Mouse (Mus musculus) heart, embryonic 12.5 days (tissue): ENCODE data around the gene Apoa2. TPM values are rescaled to one million over a fixed set of nuclear protein-coding genes. Genes with fewer than 3 reads are reported as not detected.
A peak's percentile ranks its signal among the peaks of the same experiment; 100 is the strongest.

Experiments used
- ATAC-seq: fragments of 200-750 bp; cut with Nextera tagmentation; 2 replicates; pipeline ENCODE4 v1.8.0; 2017; ENCODE audit warnings: moderate TSS enrichment, moderate library complexity; ENCODE audit not compliant: insufficient number of reproducible peaks, low FRiP score
- H3K27ac ChIP-seq: fragments of 300-500 bp; sonication (generic); 2 replicates; pipeline ENCODE4 v1.5.1; 2016; ENCODE audit warnings: mild to moderate bottlenecking, moderate library complexity; ENCODE audit not compliant: poor library complexity, severe bottlenecking
- H3K27me3 ChIP-seq: fragments of 300-500 bp; sonication (generic); replicated peaks from 2 replicates; pipeline ENCODE4 v1.6.1; 2016; ENCODE audit warnings: mild to moderate bottlenecking, moderate library complexity
- H3K36me3 ChIP-seq: fragments of 300-500 bp; sonication (generic); 2 replicates; pipeline ENCODE4 v1.6.1; 2016; ENCODE audit warnings: mild to moderate bottlenecking, moderate library complexity
- H3K4me1 ChIP-seq: fragments of 300-500 bp; sonication (generic); replicated peaks from 2 replicates; pipeline ENCODE4 v1.6.1; 2016; ENCODE audit warnings: mild to moderate bottlenecking
- H3K4me2 ChIP-seq: fragments of 300-500 bp; sonication (generic); 2 replicates; pipeline ENCODE4 v1.6.1; 2016; ENCODE audit warnings: mild to moderate bottlenecking, moderate library complexity
- H3K4me3 ChIP-seq: fragments of 300-500 bp; sonication (generic); 2 replicates; pipeline ENCODE4 v1.5.1; 2016; ENCODE audit warnings: mild to moderate bottlenecking
- H3K9ac ChIP-seq: fragments of 300-500 bp; sonication (generic); 2 replicates; pipeline ENCODE4 v1.6.1; 2016; ENCODE audit warnings: mild to moderate bottlenecking, moderate library complexity
- H3K9me3 ChIP-seq: fragments of 300-500 bp; sonication (generic); replicated peaks from 2 replicates; pipeline ENCODE4 v1.6.1; 2016; ENCODE audit warnings: mild to moderate bottlenecking, moderate library complexity
- WGBS: fragments of 180-500 bp; shearing (Covaris S2); methylation state at CpG from one replicate; pipeline ENCODE4 v1.1.7; 2016; 5-methylcytosine and 5-hydroxymethylcytosine counted together
- polyA plus RNA-seq: library from polyadenylated mRNA; unstranded; fragments of >200 nt; fragmentation: Nextera tagmentation; extraction: Ambion mirVana; gene quantifications from 2 replicates; pipeline ENCODE4 v1.2.1, GENCODE M21; 2016

Gene Apoa2
- polyA plus RNA-seq, 1 experiment from 2014 or later: 46.5 TPM

DNA sequence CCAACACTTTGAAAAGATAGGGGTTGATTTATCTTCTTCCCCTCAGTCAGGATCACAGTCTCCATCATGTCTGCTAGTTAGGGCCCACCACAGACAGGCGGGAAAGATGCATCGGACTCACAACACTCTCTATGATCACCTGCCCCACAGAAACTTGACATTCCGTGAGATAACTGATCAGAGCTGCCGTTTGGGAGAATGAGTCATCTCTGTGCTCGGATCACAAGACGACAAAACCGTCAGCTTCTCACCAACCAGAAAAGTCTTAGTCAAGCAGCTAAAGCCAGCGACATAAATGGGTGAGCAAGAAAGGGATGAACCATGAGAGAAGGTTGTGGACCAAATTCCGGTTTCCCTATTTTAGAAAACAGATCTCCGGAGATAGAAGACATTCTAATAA, 32.6 kb upstream of the Apoa2 start:
- H3K36me3 ChIP-seq: no peaks in the 10 kb centered on the region
- H3K27ac ChIP-seq: no peak overlapping the region
- H3K9me3 ChIP-seq: no peaks in the 10 kb centered on the region
- no peak overlapping the region for H3K4me3 ChIP-seq
- H3K27me3 ChIP-seq: peaks cover 21% of the 10 kb centered on the region; the same call in 1 of the 2 replicates
- H3K9ac ChIP-seq: no peak overlapping the region
- H3K4me1 ChIP-seq: peaks cover 59% of the 10 kb centered on the region
- 36% methylated on average over 10 of the region's 10 CpGs for WGBS
- ATAC-seq: no peak
- no peak overlapping the region for H3K4me2 ChIP-seq

DNA sequence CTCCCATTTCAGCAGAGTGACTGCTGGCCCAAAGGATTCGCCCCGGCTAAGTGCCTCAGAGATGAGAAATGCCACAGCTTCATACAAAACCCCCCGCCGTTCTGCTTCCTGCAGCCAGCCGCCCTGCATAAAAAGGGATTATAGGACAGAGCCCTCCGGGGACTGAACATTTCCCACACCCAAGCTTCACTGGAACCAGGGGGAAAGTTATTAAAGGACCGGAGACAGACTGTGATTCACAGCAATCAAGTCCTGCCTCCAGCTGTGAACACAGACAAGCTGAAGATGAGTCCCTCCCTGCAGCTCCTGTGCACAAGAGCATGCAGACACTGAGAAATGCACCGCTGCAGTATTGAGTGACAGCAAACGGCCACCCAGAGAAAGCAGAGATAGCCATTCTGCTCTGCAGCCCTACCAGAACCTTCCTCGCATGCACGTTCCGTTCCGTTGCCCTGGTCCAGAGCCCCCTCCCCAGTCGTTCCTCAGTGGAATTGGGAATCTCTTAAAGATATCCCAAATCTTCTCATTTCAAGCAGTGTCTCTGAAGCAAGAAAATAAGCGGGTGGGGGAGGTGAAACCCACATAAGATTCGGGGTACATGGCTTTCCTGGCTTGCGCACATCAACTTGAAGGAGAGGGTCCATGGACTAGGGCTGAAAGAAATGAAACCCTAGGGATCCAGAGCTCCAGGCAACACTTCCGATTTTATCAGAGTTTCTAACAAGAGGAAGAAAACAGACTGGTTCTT, 31.6 kb upstream of the Apoa2 start:
- 7% methylated on average over 18 of the region's 18 CpGs for WGBS
- Histone ChIP-seq H3K4me2 (peak overlapping the region; percentile 98), H3K9ac (peak overlapping the region; percentile 26), H3K36me3 (no peaks in the 10 kb centered on the region), H3K27ac (no peak overlapping the region), H3K9me3 (no peaks in the 10 kb centered on the region), H3K27me3 (peaks cover 24% of the 10 kb centered on the region; the same call in 1 of the 2 replicates), H3K4me1 (peaks cover 56% of the 10 kb centered on the region), H3K4me3 (peak overlapping the region; percentile 26)
- ATAC-seq: no peak

DNA sequence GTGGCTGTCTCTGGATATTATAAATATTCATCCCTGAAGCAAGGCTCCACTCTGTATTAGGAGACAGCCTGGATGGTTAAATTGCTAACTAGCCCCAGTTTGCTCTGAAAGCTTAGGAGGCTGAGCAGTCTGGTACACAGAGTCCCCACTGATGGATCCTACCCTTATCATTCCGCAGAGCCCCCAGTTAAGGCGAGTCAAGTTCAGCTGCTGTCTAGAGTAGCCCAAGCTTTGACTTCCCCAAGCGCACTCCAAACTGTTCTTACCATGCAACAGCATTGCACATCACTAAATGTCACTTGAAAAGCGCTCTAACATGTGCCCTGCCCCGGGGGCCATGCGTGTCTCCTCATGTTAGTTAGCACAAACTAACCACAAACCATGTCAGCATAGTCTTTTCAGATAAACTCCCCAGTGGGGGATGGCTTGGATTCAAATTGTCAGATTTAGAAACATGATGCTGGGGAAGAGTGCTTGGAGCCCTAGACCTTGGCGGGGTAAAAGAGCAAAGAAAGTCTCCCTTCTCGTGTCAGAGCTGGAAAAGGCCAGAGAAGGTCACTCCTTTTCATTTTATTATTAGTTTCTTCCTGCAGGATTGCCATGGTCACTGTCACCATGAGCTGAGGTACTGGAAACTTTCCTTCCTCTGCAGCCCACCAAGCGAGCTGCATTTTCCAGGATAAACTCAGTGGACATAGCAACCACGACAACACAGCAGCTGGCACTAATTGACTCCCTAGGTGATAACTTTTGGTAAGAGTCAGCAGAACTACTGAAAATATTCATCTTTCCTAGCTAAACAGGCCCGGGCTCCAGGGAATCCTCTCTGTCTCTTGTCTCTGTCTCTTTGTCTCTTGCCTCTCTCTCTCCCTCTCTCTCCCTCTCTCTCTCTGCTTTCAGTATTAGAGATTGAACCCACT, 30.7 kb upstream of the Apoa2 start:
- Histone ChIP-seq H3K4me3 (no peak overlapping the region), H3K36me3 (no peaks in the 10 kb centered on the region), H3K27me3 (peaks cover 24% of the 10 kb centered on the region), H3K4me1 (peaks cover 47% of the 10 kb centered on the region), H3K9me3 (no peaks in the 10 kb centered on the region), H3K27ac (no peak overlapping the region), H3K4me2 (peak overlapping the region; percentile 98), H3K9ac (peak overlapping the region; percentile 26; the same call in 1 of the 2 replicates)
- no peak for ATAC-seq
- 31% methylated on average over 11 of the region's 11 CpGs for WGBS

DNA sequence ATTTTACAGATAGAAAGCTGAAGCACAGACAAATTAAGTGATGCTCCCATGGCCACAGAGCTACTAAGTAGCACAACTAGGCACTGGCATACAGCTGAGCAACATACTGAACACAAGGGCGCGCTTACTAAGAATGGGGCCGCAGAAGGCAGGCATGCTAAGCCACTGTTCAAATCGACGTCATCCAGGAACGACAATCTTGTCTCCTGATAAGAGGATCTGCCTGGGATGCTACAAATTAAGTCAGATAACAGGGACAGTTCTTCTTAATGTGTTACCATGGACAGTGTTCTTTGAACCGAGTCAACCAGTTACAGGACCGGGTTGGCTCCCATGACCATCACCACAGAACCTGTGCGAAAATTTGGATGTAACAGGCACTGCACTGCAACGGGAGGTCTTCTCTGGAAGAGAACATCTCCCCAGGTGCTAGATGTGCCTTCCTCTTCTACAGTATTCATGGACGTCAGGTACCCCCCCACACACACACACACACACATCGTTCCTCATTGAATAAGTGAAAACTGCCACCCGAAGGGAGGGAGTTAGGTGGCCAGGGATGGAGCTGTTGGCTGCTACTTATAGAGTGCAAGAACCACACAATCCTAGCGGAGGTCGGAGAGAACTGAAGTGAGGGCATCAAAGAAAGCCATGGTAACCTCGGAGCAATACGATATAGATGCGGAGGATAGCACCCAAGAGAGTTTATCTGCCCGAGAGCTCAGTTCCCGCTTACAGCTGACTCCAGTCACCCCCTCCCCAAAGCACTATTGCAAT, 29.6 kb upstream of the Apoa2 start:
- Histone ChIP-seq H3K9me3 (no peaks in the 10 kb centered on the region), H3K4me1 (peaks cover 38% of the 10 kb centered on the region), H3K27ac (peak overlapping the region; percentile 60; the same call in 1 of the 2 replicates), H3K4me2 (peak overlapping the region; percentile 98), H3K36me3 (no peaks in the 10 kb centered on the region), H3K4me3 (peak overlapping the region; percentile 74), H3K9ac (peak overlapping the region; percentile 86), H3K27me3 (peaks cover 24% of the 10 kb centered on the region)
- ATAC-seq: no peak; the same call in 1 of the 2 replicates
- 7% methylated on average over 20 of the region's 20 CpGs for WGBS

DNA sequence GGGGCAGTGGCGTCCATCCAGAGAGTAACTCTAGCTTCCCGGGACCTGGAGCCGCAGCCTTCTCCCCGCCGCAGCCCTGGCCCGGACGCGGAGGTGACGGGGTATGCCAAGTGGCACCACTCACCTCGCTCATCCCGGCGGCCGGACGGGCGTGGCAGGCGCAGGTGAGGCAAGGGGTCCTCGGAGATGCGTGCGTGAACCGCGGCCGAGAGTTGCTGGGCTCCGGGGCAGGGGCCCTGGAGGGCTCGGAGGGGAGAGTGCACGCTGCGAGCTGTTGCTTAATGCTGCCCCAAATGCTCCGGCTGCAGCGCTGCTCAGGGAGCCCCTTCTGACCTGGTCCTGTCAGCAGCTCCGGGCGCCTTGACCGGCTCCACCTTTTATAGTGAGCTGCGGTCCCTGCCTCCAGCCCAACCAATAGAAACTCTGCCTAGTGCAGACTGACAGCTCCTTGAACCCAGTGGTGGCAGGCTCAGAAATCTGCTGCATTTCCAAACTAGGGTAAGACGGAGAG, 28.9 kb upstream of the Apoa2 start, which contains the start of gene Pcp4l1:
Pcp4l1 (minus strand) TSS at position 382 of the 511 bp plus-strand sequence.
- peaks cover 24% of the 10 kb centered on the region for H3K27me3 ChIP-seq
- peaks cover 36% of the 10 kb centered on the region for H3K4me1 ChIP-seq
- peak within 1 kb of the TSS; percentile 74 for H3K4me3 ChIP-seq
- WGBS: under 1% methylated on average over 33 of the region's 33 CpGs
- peak within 1 kb of the TSS; percentile 60; the same call in 1 of the 2 replicates for H3K27ac ChIP-seq
- no peaks in the 10 kb centered on the region for H3K36me3 ChIP-seq
- no peaks in the 10 kb centered on the region for H3K9me3 ChIP-seq
- H3K9ac ChIP-seq: peak within 1 kb of the TSS; percentile 86
- peak within 1 kb of the TSS; percentile 98 for H3K4me2 ChIP-seq
- ATAC-seq: peak; percentile 86

DNA sequence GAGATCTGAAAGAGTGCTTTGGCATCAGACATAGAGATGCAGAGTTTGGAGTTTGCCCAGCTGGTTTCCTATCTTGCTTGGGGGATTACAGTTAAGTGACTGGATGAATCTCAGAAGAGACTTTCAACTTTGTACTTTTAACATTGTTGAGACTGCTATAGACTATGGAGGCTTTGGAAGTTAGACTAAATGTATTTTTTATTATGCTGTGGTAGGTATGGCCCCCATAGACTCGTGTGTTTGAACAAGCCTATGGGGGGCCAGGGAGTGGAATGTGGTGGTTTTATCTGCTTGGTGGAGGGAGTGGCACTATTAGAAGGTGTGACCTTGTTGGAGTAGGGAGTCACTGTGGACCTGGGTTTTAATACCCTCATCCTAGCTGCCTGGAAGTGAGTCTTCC, 25.3 kb upstream of the Apoa2 start:
- no peaks in the 10 kb centered on the region for H3K36me3 ChIP-seq
- peaks cover 15% of the 10 kb centered on the region for H3K27me3 ChIP-seq
- H3K27ac ChIP-seq: no peak overlapping the region
- WGBS: 46% methylated on average over 1 of the region's 1 CpGs
- no peaks in the 10 kb centered on the region for H3K9me3 ChIP-seq
- H3K4me1 ChIP-seq: peaks cover 13% of the 10 kb centered on the region; the same call in 1 of the 2 replicates
- no peak overlapping the region for H3K4me2 ChIP-seq
- no peak overlapping the region for H3K4me3 ChIP-seq
- ATAC-seq: no peak
- no peak overlapping the region for H3K9ac ChIP-seq

DNA sequence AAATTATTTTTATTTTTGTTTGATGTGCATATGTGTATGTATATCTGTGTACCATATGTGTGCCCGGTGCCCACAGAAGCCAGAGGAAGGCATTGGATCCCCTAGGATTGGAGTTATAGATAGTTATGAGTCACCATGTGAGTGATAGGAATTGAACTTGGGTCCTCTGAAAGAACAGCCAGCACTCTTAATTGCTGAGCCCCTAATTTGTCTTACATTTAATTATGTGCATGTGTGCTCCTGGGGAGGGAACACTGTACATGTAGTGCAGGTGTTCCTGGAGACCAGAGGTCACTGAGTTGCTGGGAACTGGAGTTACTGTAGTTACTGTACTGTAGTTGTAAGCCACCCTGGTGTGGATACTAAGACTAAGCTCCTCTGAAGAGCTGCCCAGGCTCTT, 24.1 kb upstream of the Apoa2 start:
- Histone ChIP-seq H3K9me3 (no peaks in the 10 kb centered on the region), H3K4me2 (no peak overlapping the region), H3K27ac (no peak overlapping the region), H3K27me3 (peaks cover 6% of the 10 kb centered on the region), H3K4me1 (0 out of 2 replicates have a peak, but pooled peaks cover 1% of the 10 kb centered on the region), H3K36me3 (no peaks in the 10 kb centered on the region), H3K4me3 (no peak overlapping the region), H3K9ac (no peak overlapping the region)
- 93% methylated on average over 1 of the region's 1 CpGs for WGBS
- ATAC-seq: no peak

DNA sequence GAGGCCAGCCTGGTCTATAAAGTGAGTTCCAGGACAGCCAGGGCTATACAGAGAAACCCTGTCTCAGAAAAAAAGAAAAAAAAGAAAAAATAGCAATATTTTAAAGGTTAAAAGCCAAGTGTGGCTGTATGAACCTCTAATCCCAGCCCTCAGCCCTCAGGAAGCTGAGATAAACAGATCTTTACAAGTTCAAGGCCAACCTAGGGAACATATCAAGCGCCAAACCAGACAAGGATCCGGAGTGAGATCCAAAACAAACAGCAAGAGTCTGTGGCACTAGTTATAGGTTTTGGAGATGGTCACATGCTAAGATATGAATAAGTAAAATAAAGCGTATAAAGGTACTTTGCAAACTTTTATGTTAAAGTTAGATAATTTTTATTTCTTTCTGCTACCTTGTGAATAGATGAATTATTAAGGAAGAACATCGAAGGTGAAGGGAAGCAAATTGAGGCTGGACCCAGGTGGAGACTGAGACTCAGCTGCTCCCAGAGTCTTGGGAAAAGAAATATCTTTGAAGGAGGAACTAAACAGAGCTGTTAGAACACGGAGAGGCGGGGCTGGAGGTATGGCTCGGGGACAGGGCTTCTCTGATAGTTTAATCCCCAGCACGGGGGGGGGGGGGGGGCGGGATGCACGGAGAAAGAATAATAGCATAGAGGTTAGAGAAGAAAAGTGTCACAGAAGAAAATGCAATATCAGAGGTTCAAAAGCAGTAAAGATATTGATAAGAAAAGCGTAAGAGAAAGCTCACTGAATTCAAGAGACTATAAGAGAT, 21.2 kb upstream of the Apoa2 start:
- no peak for ATAC-seq
- 50% methylated on average over 11 of the region's 11 CpGs for WGBS
- Histone ChIP-seq H3K9me3 (no peaks in the 10 kb centered on the region), H3K4me3 (no peak overlapping the region), H3K4me1 (no peaks in the 10 kb centered on the region), H3K36me3 (no peaks in the 10 kb centered on the region), H3K9ac (no peak overlapping the region), H3K27ac (no peak overlapping the region), H3K27me3 (no peaks in the 10 kb centered on the region; the same call in 1 of the 2 replicates), H3K4me2 (no peak overlapping the region)

DNA sequence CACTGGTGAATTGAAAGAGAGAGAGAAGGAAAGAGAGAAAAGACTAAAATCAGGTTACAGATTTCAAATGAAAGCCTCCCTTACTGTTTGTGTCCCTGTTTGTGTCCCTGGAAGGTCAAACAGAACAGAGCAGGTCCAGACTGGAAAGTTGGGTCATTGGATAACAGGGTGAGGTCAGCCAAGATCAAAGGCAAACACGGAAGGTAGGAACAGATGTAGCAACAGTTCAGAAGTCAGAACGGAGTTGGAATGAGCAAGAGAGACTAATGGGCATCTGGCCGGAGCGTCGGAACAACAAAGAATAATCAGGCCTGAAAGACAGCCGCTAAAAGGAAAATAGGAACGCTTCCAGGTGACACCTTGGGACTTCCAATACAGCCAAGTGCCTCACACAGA, 20.6 kb upstream of the Apoa2 start:
- Histone ChIP-seq H3K4me2 (no peak overlapping the region), H3K27me3 (no peaks in the 10 kb centered on the region), H3K4me3 (no peak overlapping the region), H3K4me1 (0 out of 2 replicates have a peak, but pooled peaks cover under 1% of the 10 kb centered on the region), H3K9ac (no peak overlapping the region), H3K27ac (no peak overlapping the region), H3K36me3 (no peaks in the 10 kb centered on the region), H3K9me3 (no peaks in the 10 kb centered on the region)
- ATAC-seq: no peak
- 66% methylated on average over 7 of the region's 7 CpGs for WGBS
